Mouse (Mus musculus) C2C12 (cell line): ENCODE measurements around the gene Dpyd.

Experiments used
- CTCF ChIP-seq: IDR thresholded peaks from one replicate; pipeline ENCODE4 v1.5.1; 2011; ENCODE audit not compliant: control insufficient read depth, insufficient read depth, insufficient read length
- MAX ChIP-seq: IDR thresholded peaks from one replicate; pipeline ENCODE4 v1.6.1; 2011; ENCODE audit warnings: mild to moderate bottlenecking, control low read depth
- USF1 ChIP-seq: IDR thresholded peaks from one replicate; pipeline ENCODE4 v1.6.1; 2011; ENCODE audit warnings: low read depth, mild to moderate bottlenecking, control low read depth, moderate library complexity

DNA sequence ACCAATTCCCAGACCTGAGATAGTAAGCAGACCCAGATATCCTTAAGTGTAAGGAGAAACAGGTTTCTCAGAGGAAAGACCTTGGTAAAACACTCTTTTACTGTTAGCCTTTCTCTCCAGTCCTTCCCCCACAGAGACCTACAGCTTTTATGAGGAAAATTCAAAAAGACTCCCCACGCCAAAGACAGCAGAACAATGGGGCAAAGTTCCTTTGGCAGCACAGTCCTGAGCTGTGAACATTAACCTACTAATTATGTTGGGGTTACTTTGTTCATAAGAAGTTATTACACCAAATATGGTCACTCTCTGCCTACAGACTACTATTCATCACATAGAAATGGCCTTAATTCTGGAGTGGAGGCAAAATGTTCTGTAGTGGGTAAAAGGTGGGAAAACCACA, 480.7 kb downstream of the Dpyd start:
- TF ChIP-seq USF1 (no peak), CTCF (no peak), MAX (no peak)
